Mouse (Mus musculus): ENCODE data around the gene Pls3.
"Not testable (repeated sequence)": the region's sequence is repeated elsewhere in the genome, so short reads cannot be mapped to it uniquely, and the experiment has no call there.

Pls3 gene

DNA sequence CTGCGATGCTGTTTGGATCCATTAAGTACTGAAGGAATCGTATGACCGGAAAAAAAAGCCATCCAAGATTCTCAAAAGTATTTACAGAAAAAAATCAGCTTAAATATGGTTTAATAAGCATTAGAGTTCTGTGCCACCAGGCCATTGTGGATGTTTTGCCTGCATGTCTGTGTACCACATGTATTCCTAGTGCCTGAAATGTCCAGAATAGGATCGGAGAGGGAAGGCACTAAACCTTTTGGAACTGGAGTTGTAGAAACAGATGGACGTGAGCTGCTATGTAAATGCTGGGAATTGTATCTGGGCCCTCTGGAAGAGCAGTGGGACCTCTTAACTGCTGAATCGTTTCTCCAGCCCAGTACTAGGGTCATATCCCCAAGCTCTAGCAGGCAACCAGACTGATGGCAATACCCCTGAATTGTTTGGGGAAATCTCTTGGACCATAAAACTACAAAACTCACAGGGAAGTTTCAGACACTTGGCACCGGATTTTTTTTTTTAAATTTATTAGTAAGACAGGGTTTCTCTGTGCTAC is 110.1 kb downstream of the Pls3 start:
- DNase-seq, result no peak

DNA sequence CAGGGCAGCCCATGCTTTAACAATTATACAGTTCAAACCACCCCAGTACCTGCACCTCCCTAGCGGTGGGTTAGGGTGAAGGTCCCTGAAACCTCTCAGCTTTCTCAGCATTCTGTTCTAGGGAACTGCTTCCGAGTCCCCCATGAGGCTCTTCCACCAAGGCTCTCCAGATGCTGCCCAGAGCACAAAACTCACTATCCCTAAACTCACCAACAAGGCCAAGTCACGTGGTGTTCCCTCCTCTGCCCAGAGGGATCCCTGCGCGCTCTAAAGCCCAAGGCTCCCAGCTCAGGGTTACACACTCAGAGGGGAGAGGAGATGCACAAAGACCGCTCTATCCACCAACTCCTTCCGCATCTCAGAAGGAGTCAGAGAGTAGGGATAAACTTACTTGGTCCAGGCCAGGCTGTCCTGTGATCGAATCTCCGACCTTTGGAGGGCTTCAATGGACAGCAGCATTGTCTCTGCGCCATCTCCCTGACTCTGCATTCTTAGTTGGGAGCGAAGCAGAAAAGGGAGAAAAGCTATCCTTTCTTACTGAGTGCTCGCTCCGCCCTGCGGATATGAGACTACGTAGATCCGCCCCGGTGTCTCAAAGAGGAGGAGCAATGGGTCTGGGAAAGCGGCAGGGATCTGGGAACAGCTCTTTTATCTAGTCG is 110.7 kb downstream of the Pls3 start:
- DNase-seq, result peak; percentile 32

DNA sequence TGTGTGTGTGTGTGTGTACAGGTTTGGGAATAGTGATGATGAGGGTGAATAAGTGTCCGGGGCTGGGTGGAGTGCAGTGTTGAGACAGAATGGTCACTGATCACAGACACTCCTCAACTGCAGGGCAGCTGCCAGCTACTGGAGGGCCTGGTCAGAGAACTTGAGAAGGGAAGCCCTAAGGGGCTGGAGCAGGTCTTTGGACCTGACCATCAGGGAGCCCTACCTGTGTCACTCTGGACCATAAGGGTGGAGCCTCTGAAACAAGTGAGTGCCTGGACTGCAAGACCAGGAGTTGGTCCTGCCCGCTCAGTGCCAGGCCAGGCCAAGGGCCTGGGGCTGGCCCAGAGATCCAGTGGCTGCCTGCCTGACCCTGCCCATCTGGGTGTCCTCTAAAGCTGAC is 115.5 kb downstream of the Pls3 start:
- not testable (repeated sequence) for DNase-seq

DNA sequence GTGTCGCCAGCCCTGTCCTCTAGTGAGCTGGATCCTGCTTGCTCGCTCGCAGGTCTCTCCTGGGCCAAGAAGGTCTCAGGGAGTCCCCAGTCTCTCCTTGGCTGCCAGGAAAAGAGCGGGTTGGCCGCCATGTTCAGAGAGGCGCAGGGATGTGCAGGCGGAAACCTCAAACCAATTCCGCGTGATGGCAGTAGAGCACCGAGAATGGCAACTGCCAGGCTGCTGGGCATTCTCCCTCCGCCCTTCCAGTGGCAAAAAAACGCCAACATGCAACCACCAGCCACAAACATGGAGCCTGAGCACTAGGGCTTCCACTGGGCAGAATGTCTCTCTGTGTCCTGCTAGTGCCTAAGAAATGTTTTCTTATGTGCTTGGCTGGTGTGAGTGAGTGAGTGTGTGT is 115.9 kb downstream of the Pls3 start:
- DNase-seq, result not testable (repeated sequence)

DNA sequence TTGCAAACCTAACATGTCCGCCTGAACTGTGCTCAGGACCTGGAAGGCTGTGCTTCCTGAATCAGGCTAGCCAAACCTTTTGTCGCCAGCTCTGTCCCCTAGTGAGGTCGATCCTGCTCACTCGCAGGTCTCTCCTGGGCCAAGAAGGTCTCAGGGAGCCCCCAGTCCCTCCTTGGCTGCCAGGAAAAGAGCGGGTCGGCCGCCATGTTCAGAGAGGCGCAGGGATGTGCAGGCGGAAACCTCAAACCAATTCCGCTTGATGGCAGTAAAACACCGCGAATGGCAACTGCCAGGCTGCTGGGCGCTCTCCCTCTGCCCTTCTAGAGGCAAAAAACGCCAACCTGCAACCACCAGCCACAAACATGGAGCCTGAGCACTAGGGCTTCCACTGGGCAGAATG is 117.0 kb downstream of the Pls3 start:
- DNase-seq, result not testable (repeated sequence)

DNA sequence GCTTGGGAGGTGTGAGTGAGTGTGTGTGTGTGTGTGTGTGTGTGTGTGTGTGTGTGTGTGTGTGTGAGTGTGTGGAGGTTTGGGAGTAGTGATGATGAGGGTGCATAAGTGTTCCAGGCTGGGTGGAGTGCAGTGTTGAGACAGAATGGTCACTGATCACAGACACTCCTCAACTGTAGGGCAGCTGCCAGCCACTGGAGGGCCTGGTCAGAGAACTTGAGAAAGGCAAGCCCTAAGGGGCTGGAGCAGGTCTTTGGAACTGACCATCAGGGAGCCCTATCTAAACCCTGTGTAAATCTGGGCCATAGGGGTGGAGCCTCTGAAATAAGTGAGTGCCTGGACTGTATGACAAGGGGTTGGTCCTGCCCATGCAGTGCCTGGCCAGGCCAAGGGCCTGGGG is 120.5 kb downstream of the Pls3 start:
- not testable (repeated sequence) for DNase-seq

DNA sequence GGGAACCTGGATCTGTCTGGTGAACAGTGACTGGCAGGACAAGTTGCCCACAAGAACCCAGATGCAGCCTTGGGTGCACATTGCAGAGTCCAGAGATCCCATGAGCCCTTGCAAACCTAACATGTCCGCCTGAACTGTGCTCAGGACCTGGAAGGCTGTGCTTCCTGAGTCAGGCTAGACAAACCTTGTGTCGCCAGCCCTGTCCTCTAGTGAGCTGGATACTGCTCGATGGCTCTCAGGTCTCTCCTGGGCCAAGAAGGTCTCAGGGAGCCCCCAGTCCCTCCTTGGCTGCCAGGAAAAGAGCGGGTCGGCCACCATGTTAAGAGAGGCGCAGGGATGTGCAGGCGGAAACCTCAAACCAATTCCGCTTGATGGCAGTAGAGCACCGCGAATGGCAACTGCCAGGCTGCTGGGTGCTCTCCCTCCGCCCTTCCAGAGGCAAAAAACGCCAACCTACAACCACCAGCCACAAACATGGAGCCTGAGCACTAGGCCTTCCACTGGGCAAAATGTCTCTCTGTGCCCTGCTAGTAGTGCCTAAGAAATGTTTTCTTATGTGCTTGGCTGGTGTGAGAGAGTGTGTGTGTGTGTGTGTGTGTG is 124.8 kb downstream of the Pls3 start:
- DNase-seq, result not testable (repeated sequence)

DNA sequence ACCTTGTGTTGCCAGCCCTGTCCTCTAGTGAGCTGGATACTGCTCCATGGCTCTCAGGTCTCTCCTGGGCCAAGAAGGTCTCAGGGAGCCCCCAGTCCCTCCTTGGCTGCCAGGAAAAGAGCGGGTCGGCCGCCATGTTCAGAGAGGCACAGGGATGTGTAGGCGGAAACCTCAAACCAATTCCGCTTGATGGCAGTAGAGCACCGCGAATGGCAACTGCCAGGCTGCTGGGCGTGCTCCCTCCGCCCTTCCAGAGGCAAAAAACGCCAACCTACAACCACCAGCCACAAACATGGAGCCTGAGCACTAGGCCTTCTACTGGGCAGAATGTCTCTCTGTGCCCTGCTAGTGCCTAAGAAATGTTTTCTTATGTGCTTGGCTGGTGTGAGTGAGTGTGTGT is 125.7 kb downstream of the Pls3 start:
- DNase-seq, result not testable (repeated sequence)

DNA sequence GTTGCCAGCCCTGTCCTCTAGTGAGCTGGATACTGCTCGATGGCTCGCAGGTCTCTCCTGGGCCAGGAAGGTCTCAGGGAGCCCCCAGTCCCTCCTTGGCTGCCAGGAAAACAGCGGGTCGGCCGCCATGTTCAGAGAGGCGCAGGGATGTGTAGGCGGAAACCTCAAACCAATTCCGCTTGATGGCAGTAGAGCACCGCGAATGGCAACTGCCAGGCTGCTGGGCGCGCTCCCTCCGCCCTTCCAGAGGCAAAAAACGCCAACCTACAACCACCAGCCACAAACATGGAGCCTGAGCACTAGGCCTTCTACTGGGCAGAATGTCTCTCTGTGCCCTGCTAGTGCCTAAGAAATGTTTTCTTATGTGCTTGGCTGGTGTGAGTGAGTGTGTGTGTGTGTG is 130.5 kb downstream of the Pls3 start:
- not testable (repeated sequence) for DNase-seq

DNA sequence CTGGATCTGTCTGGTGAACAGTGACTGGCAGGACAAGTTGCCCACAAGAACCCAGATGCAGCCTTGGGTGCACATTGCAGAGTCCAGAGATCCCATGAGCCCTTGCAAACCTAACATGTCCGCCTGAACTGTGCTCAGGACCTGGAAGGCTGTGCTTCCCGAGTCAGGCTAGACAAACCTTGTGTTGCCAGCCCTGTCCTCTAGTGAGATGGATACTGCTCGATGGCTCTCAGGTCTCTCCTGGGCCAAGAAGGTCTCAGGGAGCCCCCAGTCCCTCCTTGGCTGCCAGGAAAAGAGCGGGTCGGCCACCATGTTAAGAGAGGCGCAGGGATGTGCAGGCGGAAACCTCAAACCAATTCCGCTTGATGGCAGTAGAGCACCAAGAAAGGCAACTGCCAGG is 135.5 kb downstream of the Pls3 start:
- DNase-seq, result not testable (repeated sequence)
